8 mouse cellular contexts compared by ENCODE assay signal in the genomic region with DNA sequence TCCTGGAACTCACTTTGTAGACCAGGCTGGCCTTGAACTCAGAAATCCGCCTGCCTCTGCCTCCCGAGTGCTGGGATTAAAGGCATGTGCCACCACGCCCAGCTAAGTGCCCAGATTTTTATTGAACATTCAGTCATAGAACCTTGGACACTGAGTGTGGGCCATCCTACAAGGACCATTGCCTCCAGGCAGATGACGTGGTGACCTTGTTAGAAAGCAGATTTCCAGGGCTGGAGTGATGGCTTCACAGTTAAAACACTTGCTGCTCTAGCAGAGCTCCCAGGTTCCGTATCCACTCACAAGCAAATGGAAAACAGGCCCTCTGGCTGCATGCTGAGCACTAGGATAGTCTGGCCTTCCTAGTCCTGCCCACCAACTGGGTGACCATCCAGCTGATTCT.
"Had no signal": no experiment of that assay in that cellular context is flagged by ENCODE, and none has a peak within 500 bp of the region (broad histone marks: within the 10 kb centered on the region; RNA-seq: fewer than 3 reads in every experiment).

No protein-coding gene starts in this region.

- DNase-seq: lung, adult 18-20 months; lung, embryonic 14.5 days; lung, postnatal 10 days; lung, postnatal 4 days; right cerebral cortex, postnatal 14 days; thymus, adult 18-20 months; thymus, postnatal 14 days; thymus, postnatal 36 days had no signal
